Mouse (Mus musculus): ENCODE data around the gene Rspry1. TPM values are rescaled to one million over a fixed set of nuclear protein-coding genes. Genes with fewer than 3 reads are reported as not detected.

Rspry1 gene
- total RNA-seq, 4 experiments from 2014 or later, result 7.3 to 8.9 (median 8.2) TPM

DNA sequence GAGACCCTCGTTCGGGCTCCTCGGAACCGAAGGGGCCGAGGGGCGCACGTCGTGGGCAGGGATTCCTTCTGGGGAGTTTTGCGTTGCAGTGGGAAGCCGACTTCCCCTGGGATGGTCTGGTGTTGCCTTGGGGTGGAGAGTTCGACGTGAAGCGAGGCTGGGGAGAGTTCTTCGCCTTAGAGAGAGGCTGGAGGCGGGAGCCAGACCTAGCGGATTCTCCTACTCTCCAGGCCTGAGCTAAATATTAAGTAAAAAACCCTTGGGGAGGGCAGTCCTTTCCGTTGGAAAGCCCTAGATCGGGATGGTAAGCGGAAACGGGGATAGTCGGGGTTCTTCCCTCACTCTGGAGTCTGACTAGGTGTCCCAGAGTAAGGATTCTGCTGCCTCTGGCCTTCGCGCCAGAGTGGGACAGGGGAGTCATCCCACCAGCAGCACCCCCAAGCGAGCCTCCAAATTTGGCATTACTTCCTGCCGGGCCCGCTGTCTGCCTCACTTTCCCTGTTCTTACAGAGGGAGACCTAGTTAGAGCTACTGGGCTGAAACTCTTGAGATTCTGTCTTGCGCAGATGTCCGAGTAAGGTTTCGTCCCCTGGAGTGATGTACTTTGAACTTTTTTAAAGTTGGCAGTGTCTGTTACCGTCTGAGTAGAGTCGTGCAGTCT lies 864 bp downstream of the Rspry1 start:
- no peak for DNase-seq (ENCODE audit: low spot score in 2 of 2)

DNA sequence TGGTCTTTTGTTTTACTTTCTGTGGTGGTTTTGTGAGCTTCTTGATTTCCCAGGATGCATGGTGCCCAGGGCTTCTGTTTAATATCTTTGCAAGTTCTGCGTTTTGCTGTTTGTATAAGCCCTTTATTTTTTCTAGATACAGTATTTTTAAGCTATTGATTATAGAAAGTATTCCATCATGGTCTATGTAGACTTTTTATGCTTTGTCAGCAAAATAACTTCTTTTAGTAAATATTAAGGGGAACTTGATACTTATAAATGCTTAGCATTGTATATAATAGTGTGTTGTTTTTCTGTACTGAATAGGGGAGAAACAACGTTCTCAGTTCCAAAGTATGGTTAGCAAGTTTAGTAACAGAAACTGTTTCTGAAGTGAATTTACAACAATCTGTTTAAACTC lies 2.3 kb downstream of the Rspry1 start:
- no peak for DNase-seq (ENCODE audit: low spot score in 2 of 2)

DNA sequence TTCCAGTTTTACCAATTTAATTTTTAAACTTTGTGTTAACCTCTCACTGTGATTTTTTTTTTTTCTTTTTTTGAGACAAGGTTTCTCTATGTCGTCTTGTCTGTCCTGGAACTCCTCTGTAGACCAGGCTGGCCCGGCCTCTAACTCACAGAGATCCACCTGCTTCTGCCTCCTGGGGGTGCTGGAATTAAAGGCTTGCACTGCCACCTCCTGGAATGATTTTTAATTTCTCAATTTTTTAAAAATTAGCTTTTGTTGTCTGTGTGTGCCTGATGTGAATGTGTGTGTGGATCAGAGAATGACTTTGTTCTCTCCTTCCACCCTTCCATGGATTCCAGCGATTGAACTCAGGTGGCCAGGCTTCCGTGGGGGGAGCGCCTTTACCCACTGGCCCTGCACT lies 5.3 kb downstream of the Rspry1 start:
- DNase-seq (ENCODE audit: low spot score in 2 of 2), result no peak

DNA sequence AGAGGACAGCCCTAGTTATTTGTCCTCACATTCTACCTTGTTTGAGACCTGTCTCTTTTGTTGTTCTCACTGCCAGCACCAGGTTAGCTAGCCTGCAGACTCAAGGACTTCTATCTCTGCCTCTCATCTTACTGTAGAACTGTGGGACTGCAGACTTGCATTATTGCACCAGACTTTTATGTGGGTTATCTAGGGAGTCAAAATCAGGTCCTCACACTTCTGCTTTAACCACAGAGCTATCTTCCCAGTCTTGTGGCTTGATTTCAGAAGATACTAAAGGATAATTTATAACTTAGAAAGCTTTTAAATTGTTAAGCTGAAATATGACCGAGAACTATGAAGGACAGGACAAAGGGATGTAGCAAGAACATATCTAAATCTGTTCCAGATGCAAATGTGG lies 23.1 kb downstream of the Rspry1 start:
- no peak for DNase-seq (ENCODE audit: low spot score in 2 of 2)

DNA sequence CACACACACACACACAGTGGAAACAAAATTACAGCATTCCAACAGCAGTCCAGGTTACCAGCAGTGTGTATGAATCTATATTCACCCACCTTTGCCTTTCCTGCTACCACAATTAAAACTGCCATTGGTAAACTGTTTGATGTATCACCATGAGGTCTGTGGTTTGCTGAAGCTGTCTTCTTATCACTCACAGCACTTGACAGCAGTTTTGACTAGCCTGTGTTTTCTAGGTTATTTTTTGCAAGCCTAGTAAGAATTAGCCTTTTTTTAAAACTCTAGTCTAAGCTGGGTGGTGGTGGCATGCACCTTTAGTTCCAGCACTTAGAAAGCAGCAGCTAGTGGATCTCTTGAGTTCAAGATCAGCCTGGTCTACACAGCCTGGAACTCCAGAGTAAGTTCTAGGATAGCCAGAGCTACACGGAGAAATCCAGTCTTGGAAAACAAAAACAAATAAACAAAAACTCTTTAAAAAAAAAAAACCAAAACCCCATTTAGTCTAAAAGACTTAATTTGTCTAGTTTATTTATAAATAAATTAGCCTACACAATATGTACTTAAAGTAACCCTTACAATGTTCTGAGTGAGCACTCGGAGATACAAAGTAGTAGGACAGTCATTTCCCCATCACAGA lies 31.9 kb downstream of the Rspry1 start:
- DNase-seq (ENCODE audit: low spot score in 2 of 2), result no peak

DNA sequence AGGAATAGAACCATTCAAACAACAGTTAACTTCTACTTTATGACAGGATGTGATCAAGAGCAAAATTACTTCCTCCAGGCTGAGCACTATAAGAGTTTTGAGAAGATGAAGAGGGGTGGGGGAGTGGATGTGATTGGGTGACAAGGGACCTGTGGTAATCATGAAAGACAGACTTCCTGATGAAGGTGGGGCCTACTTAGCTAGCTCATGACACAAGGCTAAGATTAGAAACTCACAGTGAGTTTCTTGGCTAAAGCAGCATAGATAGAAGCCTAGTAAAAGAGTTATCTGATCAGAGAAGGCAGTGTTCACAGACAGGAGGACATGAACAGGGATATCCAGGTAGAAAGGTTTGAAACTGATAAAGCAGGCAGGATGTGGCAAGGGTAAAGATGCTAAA lies 32.5 kb downstream of the Rspry1 start:
- no peak for DNase-seq (ENCODE audit: low spot score in 2 of 2)

DNA sequence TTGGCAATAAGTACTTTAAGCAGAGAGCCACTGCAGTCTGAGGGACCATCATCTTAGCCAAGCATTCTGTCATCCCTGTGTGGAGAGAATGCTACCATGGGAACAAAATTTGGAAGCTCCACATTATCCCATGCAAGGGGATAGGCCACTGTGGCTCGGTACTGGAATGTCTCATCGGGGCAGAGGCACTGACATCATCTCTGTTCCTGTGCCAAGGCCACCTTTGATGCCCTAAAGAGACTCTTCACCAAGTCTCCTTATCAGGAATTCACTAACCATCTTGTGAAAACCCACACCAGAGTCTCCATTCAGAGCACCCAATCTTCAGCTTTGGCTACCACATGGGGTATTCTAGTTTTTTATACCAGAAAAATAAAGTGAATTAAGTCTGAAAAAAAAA lies 39.4 kb downstream of the Rspry1 start:
- no peak for DNase-seq (ENCODE audit: low spot score in 2 of 2)

DNA sequence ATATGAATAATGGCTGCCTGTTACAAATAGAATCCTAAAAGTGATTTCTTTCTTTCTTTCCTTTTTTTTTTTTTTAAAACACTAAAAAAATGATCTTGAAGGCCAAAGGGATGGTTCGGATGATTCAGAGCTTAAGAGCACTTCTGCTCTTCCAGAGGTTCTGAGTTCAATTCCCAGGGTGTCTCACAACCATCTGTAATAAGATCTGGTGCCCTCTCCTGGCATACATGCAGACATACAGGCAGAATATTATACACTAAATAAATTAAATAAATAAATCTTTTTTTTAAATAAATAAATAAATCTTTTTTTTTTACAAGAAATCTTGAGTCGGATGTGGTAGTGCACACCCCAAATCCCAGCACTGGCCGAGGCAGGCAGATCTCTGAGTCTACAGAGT lies 40.2 kb downstream of the Rspry1 start:
- DNase-seq (ENCODE audit: low spot score in 2 of 2), result no peak

DNA sequence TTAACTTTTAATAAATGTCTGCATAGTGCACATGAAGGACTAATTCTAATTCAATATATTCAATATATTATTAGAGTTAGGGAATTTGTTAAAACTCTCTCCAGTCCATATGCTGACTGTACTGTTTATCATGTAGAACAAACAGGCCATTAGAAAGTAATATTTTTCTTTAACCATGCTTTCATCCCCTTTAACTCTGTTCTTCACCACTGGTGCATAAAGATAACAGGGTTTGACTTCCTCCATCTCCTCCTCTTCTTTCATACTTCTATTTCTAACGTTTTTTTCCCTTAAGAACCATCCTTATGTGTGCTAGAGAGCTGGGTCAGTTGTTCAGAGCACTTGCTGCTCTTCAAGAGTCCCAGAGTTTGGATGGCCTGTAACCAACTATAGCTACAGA lies 43.5 kb downstream of the Rspry1 start:
- DNase-seq (ENCODE audit: low spot score in 2 of 2), result no peak

DNA sequence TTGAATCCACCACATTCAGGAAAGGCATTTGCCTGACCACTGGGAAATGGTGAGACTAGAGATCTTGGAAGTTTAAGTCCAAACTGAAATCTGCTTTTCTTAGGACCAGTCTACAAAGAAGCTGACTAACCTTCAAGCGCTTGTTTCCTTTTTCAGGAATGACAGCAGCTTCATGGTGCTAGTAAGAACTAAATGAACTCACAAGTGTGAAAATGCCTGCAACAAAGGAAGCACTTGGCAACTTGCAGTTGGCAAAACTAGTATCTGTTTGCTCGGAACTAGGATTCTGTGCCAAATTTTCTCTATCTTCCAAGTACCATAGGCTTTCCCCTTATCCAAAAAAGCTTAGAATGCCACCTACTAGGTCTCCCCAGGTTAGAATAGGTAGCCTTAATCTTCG lies 44.4 kb downstream of the Rspry1 start:
- DNase-seq (ENCODE audit: low spot score in 2 of 2), result no peak

DNA sequence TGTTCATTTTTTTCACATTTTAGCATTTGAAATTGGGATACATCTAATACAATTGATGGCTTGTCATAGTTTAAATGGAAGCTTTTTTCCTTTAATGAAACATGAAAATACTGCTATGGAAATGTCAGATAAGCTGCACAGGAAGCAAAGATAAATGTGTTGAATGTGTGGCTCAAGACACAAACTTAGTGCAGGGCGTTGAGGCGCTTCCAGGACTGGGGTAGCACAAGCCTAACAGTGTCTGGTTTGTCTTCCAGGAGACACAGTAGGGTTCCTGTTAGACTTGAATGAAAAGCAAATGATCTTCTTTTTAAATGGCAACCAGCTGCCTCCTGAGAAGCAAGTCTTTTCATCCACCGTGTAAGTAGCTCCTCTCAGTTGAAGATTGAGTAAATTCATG lies 47.8 kb downstream of the Rspry1 start:
- DNase-seq (ENCODE audit: low spot score in 2 of 2), result no peak

DNA sequence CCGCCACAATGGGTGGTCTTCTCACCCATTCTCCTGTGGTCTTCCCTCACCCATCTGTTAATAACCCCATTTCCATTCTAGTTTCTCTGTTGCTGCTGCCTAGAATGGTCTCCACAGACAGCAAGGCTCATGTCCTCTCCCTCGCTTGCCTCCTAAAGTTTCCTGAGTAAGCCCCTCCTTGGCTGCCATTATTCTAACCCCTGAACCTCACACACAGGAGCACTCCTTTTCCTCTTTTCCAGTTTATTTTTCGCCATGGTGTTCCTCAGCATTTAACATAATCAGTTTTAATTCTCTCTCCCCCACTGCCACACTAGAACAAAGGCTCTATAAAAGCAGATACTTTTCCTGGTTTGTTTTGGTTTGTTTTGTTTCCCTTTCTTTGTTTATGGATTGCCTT lies 51.2 kb downstream of the Rspry1 start:
- DNase-seq (ENCODE audit: low spot score in 2 of 2), result no peak

DNA sequence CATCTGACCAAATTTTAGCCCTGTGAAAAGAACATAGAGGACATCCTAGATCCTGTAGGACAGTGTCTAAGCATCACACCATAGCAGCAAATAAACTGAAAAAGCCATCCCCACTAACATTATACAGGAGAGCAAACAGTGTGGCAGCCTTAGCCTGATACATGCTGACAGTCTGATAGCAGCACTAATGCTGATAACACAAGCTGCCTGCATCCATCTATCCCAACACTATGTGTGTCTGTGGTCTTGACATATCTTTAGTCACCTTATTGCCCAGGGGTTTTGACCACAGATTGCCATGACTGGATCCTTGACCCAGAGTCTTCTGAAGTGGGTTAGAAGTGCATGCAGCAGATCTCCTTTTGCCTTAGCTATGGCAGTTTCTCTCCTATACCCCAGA lies 53.3 kb downstream of the Rspry1 start:
- no peak for DNase-seq (ENCODE audit: low spot score in 2 of 2)

DNA sequence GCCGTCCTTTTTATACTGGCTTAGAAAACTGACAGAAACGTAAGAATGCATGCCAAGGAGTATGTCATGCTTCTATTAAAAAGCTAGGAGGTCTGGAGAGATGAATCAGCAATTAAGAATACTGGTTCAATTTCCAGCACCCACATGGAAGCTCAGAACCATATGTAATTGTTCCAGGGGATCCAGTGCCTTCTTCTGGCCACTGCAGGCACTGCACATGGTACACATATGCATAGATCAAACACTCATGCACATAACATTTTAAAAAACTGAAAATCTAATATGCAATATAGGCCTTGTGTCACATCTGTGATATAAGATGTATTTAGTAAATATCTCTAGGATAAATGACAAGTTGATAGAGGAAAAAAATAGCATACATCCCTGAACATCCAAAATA lies 56.3 kb downstream of the Rspry1 start:
- no peak for DNase-seq (ENCODE audit: low spot score in 2 of 2)

DNA sequence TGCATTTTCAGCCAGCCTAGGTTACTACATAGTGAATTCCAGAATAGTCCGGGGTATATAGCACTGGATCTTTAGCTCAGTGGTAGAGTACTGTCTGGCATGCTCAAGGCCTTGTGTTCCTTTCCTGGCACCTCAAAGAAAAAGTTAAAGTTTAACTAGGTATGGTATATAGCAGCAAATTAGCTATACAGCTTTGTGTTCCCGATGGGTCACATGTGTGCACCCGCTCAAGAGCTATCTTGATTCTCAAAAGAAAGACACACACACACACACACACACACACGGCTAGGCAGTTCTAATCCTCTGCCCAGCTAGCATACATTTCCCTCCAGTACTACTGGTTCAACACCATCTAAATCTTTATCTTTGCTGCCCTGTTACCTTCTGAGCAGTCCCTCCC lies 58.7 kb downstream of the Rspry1 start:
- no peak for DNase-seq (ENCODE audit: low spot score in 2 of 2)

DNA sequence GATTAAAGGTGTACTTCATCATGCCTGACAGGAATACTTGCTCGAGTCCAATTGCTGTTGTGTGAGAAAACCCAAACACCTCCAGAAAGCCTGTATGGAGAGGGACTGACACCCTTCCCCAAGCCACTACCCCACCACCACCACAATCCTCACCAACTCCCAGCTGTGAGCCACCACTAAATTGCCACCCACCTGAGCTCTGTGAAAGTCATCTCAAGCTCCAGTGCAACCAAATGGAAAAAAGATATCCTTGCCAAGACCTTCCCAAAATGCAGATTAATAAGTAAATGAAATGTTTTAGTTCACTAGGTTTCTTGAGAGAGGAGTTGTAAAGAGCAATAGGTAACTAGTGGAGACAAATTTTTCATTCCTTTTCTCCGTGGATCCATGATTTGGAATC lies 63.0 kb downstream of the Rspry1 start:
- DNase-seq (ENCODE audit: low spot score in 2 of 2), result no peak

DNA sequence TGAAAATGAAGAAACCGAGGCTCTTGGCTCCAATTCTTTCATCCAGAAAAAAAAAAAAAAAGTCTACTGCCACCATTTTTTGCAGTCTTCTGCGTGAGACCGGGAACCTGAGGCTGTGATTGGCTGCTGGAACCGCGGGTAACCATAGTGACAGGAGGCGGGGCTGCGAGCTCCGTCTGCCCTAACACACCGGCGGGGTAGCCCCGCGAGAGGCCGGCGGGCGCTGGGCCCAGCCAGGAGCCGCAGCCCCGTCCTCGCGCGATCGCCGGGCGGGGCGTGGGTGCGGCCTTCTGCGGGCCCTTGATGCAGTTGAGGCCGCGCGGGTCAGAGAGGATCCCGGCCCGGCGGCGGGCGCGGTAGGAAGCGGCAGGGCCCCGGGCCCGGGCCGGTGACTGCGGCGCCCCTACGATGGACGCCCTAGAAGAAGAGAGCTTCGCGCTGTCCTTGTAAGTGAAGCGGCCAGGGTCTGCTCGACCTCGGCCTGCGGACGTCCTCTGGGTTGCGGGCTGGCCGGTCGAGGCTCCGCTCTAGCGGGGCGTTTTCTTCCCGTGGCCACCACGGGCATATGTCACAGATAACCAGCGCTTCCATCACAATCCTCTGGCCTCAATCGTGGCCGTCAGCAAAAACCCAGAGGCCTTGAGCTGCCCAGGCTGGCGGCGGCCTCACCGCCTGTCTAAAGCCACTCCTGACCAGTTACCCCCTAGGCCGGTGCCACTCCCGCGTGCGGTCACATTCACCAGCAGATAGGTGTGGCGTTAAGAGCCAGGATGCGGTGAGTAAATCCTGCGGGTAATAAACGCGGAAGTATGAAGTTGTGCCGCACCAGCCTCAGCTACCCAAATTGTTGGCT lies 64.9 kb downstream of the Rspry1 start, which contains the start of gene Arl2bp:
Gene Arl2bp, plus strand, starts transcription at position 145 of the 853 bp plus-strand sequence.
- DNase-seq (ENCODE audit: low spot score in 2 of 2), result peak; percentile 92 to 94

DNA sequence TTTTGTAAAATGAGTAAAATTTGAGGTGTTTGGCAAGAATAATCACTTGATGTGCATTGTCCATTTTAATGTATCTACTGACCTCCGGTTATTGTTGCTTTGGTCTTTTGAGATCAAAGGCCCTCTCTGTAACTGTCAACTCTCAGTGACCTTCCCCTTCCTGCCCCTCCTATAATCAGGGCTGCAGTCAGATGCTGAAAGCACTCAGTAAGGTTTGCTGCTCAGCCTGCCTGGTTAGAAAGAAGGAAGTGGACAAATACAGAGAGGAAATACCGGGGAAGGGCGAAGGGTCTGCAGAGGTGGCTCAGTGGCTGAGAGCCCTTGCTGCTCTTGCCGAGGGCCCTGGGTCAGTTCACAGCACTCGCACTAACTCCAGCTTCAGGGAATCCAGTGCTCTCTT lies 72.6 kb downstream of the Rspry1 start:
- no peak for DNase-seq (ENCODE audit: low spot score in 2 of 2)

DNA sequence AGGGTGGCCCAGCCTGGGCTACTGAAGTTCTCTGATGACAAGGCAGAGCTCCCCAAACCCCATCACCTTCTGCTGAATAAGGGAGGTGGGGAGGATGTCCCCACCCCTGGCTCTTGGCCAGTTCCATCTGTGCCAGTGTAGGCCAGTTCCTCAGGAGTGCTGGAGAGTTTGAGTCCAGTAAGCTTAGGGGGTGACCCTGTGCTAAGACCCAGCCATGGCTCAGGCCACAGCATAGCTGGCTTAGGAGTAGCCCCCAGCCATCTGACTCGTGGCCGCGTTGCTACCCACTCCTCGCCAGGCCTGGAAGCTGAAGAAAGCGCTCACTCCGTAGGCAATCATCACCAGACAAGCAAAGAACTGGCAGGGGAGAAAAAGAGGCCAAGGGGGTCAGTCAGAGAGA lies 74.2 kb downstream of the Rspry1 start:
- DNase-seq (ENCODE audit: low spot score in 2 of 2), result no peak

DNA sequence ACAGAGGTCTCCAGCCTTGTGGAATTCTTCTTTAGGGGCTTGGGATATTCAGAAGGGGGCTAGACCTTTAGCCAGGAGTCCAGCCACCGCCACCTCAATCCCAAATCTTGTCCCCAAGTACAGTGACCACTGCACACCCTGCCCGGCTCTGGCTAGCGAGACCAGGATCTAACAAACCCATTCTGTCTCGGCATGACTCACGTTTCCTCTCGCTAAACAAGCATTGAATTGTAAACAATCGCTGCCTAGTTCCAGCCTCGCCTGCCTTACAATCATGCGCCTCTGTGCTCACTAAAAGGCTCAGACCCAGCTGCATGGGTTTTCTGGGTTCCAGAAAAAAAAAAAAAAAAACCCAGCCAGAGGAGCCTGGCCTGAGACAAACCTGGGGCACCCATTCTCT lies 76.8 kb downstream of the Rspry1 start:
- no peak for DNase-seq (ENCODE audit: low spot score in 2 of 2)

DNA sequence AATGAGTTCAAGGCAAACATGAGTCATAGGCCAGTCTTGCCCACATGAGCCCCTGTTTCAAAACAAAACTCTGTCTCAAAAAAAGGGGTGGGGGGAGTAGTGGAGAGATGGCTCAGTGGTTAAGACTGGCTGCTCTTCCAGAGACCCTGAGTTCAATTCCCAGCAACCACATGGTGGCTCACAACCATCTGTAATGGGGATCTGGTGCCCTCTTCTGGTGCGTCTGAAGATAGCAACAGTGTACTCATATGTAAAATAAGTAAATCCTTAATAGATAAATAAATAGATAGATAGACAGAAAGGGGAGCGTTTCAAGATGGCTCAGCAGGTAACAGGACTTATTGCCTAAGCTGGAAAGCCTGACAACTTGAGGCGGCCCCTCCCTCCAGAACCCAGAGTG lies 78.7 kb downstream of the Rspry1 start:
- DNase-seq (ENCODE audit: low spot score in 2 of 2), result no peak

DNA sequence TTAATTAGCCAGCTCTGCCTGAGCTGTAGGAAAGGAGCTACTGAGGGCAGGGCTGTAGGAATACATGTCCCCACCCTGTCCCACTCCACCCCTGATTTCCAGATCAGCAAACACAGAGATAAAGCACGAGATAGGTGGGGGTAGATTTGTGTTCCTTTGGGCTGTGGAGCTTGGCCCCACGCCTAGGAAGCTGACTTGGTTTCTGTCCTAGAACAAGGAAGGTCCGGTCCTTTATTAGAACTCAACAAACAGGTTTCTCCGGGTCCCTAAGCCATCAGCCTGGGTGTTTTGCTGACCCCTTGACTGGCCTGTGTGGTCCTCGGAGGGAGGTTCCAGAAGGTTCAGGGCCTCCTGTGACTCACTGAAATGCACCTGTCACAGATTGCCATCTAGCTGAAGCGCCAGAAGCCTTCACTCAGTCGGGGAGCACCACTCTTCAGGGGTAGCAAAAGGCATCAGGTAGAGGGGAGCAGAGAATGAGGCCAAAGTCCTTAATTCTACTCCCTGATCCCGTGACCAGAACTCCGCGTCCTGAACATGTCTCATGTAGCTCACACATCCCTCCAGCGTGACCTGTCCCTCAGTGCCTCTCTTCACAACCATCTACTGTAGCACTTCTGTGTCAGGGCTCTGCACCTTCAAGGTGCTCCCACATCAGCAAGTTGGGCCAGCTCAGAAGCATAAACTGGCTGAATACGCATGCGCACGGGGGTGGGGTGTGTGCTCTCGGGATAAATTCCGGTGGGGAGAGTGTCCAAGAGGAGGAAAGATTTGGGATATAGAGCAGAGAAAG lies 81.2 kb downstream of the Rspry1 start:
- no peak for DNase-seq (ENCODE audit: low spot score in 2 of 2)

Data from gastrocnemius, adult 8-10 months (tissue).